ENCODE assay signal across 18 mouse cellular contexts in genomic region chr12:76116577-76116976, GRCm38 (mm10).
"Had no signal": no experiment of that assay in that cellular context is flagged by ENCODE, and none has a peak within 500 bp of the region (broad histone marks: within the 10 kb centered on the region; RNA-seq: fewer than 3 reads in every experiment).

No protein-coding gene starts in this region.

- H3K9me3 ChIP-seq: limb, embryonic 12.5 days; limb, embryonic 15.5 days; midbrain, embryonic 12.5 days; midbrain, embryonic 15.5 days; neural tube, embryonic 13.5 days had no signal

- DNase-seq: kidney, postnatal 14 days; kidney, postnatal 4 days; left cerebral cortex, postnatal 4 days; liver, postnatal 0 days; right cerebral cortex, postnatal 25 days; spleen, adult 18-20 months; thymus, adult 18-20 months; thymus, postnatal 36 days had no signal

- H3K9ac ChIP-seq: limb, embryonic 12.5 days; limb, embryonic 15.5 days; liver, embryonic 14.5 days; liver, postnatal 0 days; lung, embryonic 14.5 days; midbrain, embryonic 12.5 days; midbrain, embryonic 15.5 days; neural tube, embryonic 13.5 days had no signal

- H3K27me3 ChIP-seq: limb, embryonic 12.5 days; limb, embryonic 15.5 days; midbrain, embryonic 12.5 days; midbrain, embryonic 15.5 days; neural tube, embryonic 13.5 days had no signal

- H3K4me2 ChIP-seq: limb, embryonic 12.5 days; limb, embryonic 15.5 days; liver, embryonic 11.5 days; lung, embryonic 14.5 days; midbrain, embryonic 12.5 days; midbrain, embryonic 15.5 days; neural tube, embryonic 13.5 days had no signal

- H3K4me3 ChIP-seq: limb, embryonic 12.5 days; limb, embryonic 15.5 days; midbrain, embryonic 12.5 days; midbrain, embryonic 15.5 days; neural tube, embryonic 13.5 days had no signal

- ATAC-seq: liver, postnatal 0 days; lung, postnatal 0 days; midbrain, embryonic 15.5 days had no signal

- H3K27ac ChIP-seq: limb, embryonic 12.5 days; limb, embryonic 15.5 days; liver, embryonic 14.5 days; macrophage; midbrain, embryonic 12.5 days; midbrain, embryonic 15.5 days; neural tube, embryonic 13.5 days had no signal

- H3K36me3 ChIP-seq: limb, embryonic 15.5 days; midbrain, embryonic 15.5 days had no signal

- H3K4me1 ChIP-seq: limb, embryonic 12.5 days; limb, embryonic 15.5 days; midbrain, embryonic 15.5 days; neural tube, embryonic 13.5 days had no signal
